Mouse (Mus musculus): ENCODE data around the gene Fgl2. TPM values are rescaled to one million over a fixed set of nuclear protein-coding genes. Genes with fewer than 3 reads are reported as not detected.

Gene Fgl2
- polyA plus RNA-seq, 1 experiment from 2014 or later = 34.7 TPM

- Histone ChIP-seq H3K4me3 (ENCODE audit: control insufficient read depth in 1 of 2, insufficient read depth in 1 of 2, low read depth in 1 of 2, low read length in 2 of 2) (no peak overlapping the region), H3K27ac (replicated peaks in 1 of 2; ENCODE audit: control insufficient read depth in 1 of 2, insufficient read depth in 1 of 2, low read depth in 2 of 2, low read length in 2 of 2) (no peak overlapping the region), H3K27me3 (ENCODE audit: control insufficient read depth, insufficient read depth, low read length) (no peaks in the 10 kb centered on the region), H3K36me3 (ENCODE audit: control insufficient read depth, insufficient read depth, low read length) (no peaks in the 10 kb centered on the region), H3K9me3 (ENCODE audit: control insufficient read depth, low read length) (no peaks in the 10 kb centered on the region), H3K4me1 (ENCODE audit: control insufficient read depth in 2 of 2, insufficient read depth in 2 of 2, low read length in 2 of 2) (peaks cover 13 to 18% of the 10 kb centered on the region in 2 experiments), H3K4me2 (ENCODE audit: low read length) (no peak overlapping the region), H3K9ac (ENCODE audit: low read length) (no peak overlapping the region)
- no peak for ATAC-seq (ENCODE audit: insufficient number of reproducible peaks, insufficient read depth, low FRiP score, low read depth)
- WGBS = 73% methylated on average over 13 of the region's 13 CpGs
Measured at GRCm38 (mm10) chr5:21384252-21384960, 12.0 kb downstream of the Fgl2 start.

- H3K27me3 ChIP-seq (ENCODE audit: control insufficient read depth, insufficient read depth, low read length) = no peaks in the 10 kb centered on the region
- ATAC-seq (ENCODE audit: insufficient number of reproducible peaks, insufficient read depth, low FRiP score, low read depth) = no peak
- H3K4me2 ChIP-seq (ENCODE audit: low read length) = no peak overlapping the region
- no peaks in the 10 kb centered on the region for H3K9me3 ChIP-seq (ENCODE audit: control insufficient read depth, low read length)
- no peak overlapping the region for H3K27ac ChIP-seq (replicated peaks in 1 of 2; ENCODE audit: control insufficient read depth in 1 of 2, insufficient read depth in 1 of 2, low read depth in 2 of 2, low read length in 2 of 2)
- H3K4me1 ChIP-seq (ENCODE audit: control insufficient read depth in 2 of 2, insufficient read depth in 2 of 2, low read length in 2 of 2) = peaks cover 13 to 18% of the 10 kb centered on the region in 2 experiments
- no peak overlapping the region for H3K4me3 ChIP-seq (ENCODE audit: control insufficient read depth in 1 of 2, insufficient read depth in 1 of 2, low read depth in 1 of 2, low read length in 2 of 2)
- H3K36me3 ChIP-seq (ENCODE audit: control insufficient read depth, insufficient read depth, low read length) = no peaks in the 10 kb centered on the region
- no peak overlapping the region for H3K9ac ChIP-seq (ENCODE audit: low read length)
- 90% methylated on average over 9 of the region's 9 CpGs for WGBS
Measured at GRCm38 (mm10) chr5:21384976-21385375, 12.5 kb downstream of the Fgl2 start.

GRCm38 (mm10) chr5:21386432-21386831, 14.0 kb downstream of the Fgl2 start:
- H3K27ac ChIP-seq (replicated peaks in 1 of 2; ENCODE audit: control insufficient read depth in 1 of 2, insufficient read depth in 1 of 2, low read depth in 2 of 2, low read length in 2 of 2) = no peak overlapping the region
- 68% methylated on average over 4 of the region's 4 CpGs for WGBS
- ATAC-seq (ENCODE audit: insufficient number of reproducible peaks, insufficient read depth, low FRiP score, low read depth) = no peak

GRCm38 (mm10) chr5:21387340-21387739, 14.9 kb downstream of the Fgl2 start:
- no peak overlapping the region for H3K4me2 ChIP-seq (ENCODE audit: low read length)
- no peaks in the 10 kb centered on the region for H3K36me3 ChIP-seq (ENCODE audit: control insufficient read depth, insufficient read depth, low read length)
- no peak overlapping the region for H3K4me3 ChIP-seq (ENCODE audit: control insufficient read depth in 1 of 2, insufficient read depth in 1 of 2, low read depth in 1 of 2, low read length in 2 of 2)
- no peaks in the 10 kb centered on the region for H3K27me3 ChIP-seq (ENCODE audit: control insufficient read depth, insufficient read depth, low read length)
- no peak overlapping the region for H3K27ac ChIP-seq (replicated peaks in 1 of 2; ENCODE audit: control insufficient read depth in 1 of 2, insufficient read depth in 1 of 2, low read depth in 2 of 2, low read length in 2 of 2)
- ATAC-seq (ENCODE audit: insufficient number of reproducible peaks, insufficient read depth, low FRiP score, low read depth) = no peak
- H3K9me3 ChIP-seq (ENCODE audit: control insufficient read depth, low read length) = no peaks in the 10 kb centered on the region
- H3K4me1 ChIP-seq (ENCODE audit: control insufficient read depth in 2 of 2, insufficient read depth in 2 of 2, low read length in 2 of 2) = peaks cover 18 to 29% of the 10 kb centered on the region in 2 experiments
- no peak overlapping the region for H3K9ac ChIP-seq (ENCODE audit: low read length)

More at GRCm38 (mm10) chr5:21386432-21386831, 14.0 kb downstream of the Fgl2 start:
- Histone ChIP-seq H3K4me3 (ENCODE audit: control insufficient read depth in 1 of 2, insufficient read depth in 1 of 2, low read depth in 1 of 2, low read length in 2 of 2) (no peak overlapping the region), H3K36me3 (ENCODE audit: control insufficient read depth, insufficient read depth, low read length) (no peaks in the 10 kb centered on the region), H3K9me3 (ENCODE audit: control insufficient read depth, low read length) (no peaks in the 10 kb centered on the region), H3K4me1 (ENCODE audit: control insufficient read depth in 2 of 2, insufficient read depth in 2 of 2, low read length in 2 of 2) (peaks cover 13 to 21% of the 10 kb centered on the region in 2 experiments), H3K4me2 (ENCODE audit: low read length) (no peak overlapping the region), H3K9ac (ENCODE audit: low read length) (no peak overlapping the region), H3K27me3 (ENCODE audit: control insufficient read depth, insufficient read depth, low read length) (no peaks in the 10 kb centered on the region)

- ATAC-seq (ENCODE audit: insufficient number of reproducible peaks, insufficient read depth, low FRiP score, low read depth) = no peak
- Histone ChIP-seq H3K27me3 (ENCODE audit: control insufficient read depth, insufficient read depth, low read length) (no peaks in the 10 kb centered on the region), H3K27ac (replicated peaks in 1 of 2; ENCODE audit: control insufficient read depth in 1 of 2, insufficient read depth in 1 of 2, low read depth in 2 of 2, low read length in 2 of 2) (no peak overlapping the region), H3K9me3 (ENCODE audit: control insufficient read depth, low read length) (no peaks in the 10 kb centered on the region), H3K4me1 (ENCODE audit: control insufficient read depth in 2 of 2, insufficient read depth in 2 of 2, low read length in 2 of 2) (peaks cover 5 to 15% of the 10 kb centered on the region in 2 experiments), H3K4me3 (ENCODE audit: control insufficient read depth in 1 of 2, insufficient read depth in 1 of 2, low read depth in 1 of 2, low read length in 2 of 2) (no peak overlapping the region), H3K9ac (ENCODE audit: low read length) (no peak overlapping the region), H3K36me3 (ENCODE audit: control insufficient read depth, insufficient read depth, low read length) (no peaks in the 10 kb centered on the region), H3K4me2 (ENCODE audit: low read length) (no peak overlapping the region)
- WGBS = 77% methylated on average over 4 of the region's 4 CpGs
Measured at GRCm38 (mm10) chr5:21388855-21389254, 16.4 kb downstream of the Fgl2 start.

- H3K4me2 ChIP-seq (ENCODE audit: low read length) = peak overlapping the region; percentile 34
- H3K4me3 ChIP-seq (ENCODE audit: control insufficient read depth in 1 of 2, insufficient read depth in 1 of 2, low read depth in 1 of 2, low read length in 2 of 2) = no peak overlapping the region
- no peak overlapping the region for H3K9ac ChIP-seq (ENCODE audit: low read length)
- H3K36me3 ChIP-seq (ENCODE audit: control insufficient read depth, insufficient read depth, low read length) = no peaks in the 10 kb centered on the region
- H3K27me3 ChIP-seq (ENCODE audit: control insufficient read depth, insufficient read depth, low read length) = no peaks in the 10 kb centered on the region
- 21% methylated on average over 13 of the region's 13 CpGs for WGBS
- no peak for ATAC-seq (ENCODE audit: insufficient number of reproducible peaks, insufficient read depth, low FRiP score, low read depth)
- H3K4me1 ChIP-seq (ENCODE audit: control insufficient read depth in 2 of 2, insufficient read depth in 2 of 2, low read length in 2 of 2) = peaks cover 11 to 29% of the 10 kb centered on the region in 2 experiments
- no peaks in the 10 kb centered on the region for H3K9me3 ChIP-seq (ENCODE audit: control insufficient read depth, low read length)
- peak overlapping the region; percentile 14 to 33; a peak in 1 of 4 replicates for H3K27ac ChIP-seq (replicated peaks in 1 of 2; ENCODE audit: control insufficient read depth in 1 of 2, insufficient read depth in 1 of 2, low read depth in 2 of 2, low read length in 2 of 2)
Measured at GRCm38 (mm10) chr5:21391616-21392384, 19.4 kb downstream of the Fgl2 start.

GRCm38 (mm10) chr5:21394562-21394961, 22.1 kb downstream of the Fgl2 start:
- no peak overlapping the region for H3K4me3 ChIP-seq (ENCODE audit: control insufficient read depth in 1 of 2, insufficient read depth in 1 of 2, low read depth in 1 of 2, low read length in 2 of 2)
- 85% methylated on average over 2 of the region's 2 CpGs for WGBS
- ATAC-seq (ENCODE audit: insufficient number of reproducible peaks, insufficient read depth, low FRiP score, low read depth) = no peak
- peak overlapping the region; percentile 55 to 56 for H3K27ac ChIP-seq (replicated peaks in 1 of 2; ENCODE audit: control insufficient read depth in 1 of 2, insufficient read depth in 1 of 2, low read depth in 2 of 2, low read length in 2 of 2)
- no peak overlapping the region for H3K9ac ChIP-seq (ENCODE audit: low read length)
- H3K36me3 ChIP-seq (ENCODE audit: control insufficient read depth, insufficient read depth, low read length) = no peaks in the 10 kb centered on the region
- no peaks in the 10 kb centered on the region for H3K9me3 ChIP-seq (ENCODE audit: control insufficient read depth, low read length)
- peaks cover 11 to 29% of the 10 kb centered on the region in 2 experiments for H3K4me1 ChIP-seq (ENCODE audit: control insufficient read depth in 2 of 2, insufficient read depth in 2 of 2, low read length in 2 of 2)
- H3K4me2 ChIP-seq (ENCODE audit: low read length) = no peak overlapping the region
- H3K27me3 ChIP-seq (ENCODE audit: control insufficient read depth, insufficient read depth, low read length) = no peaks in the 10 kb centered on the region

Measured in heart, embryonic 14.5 days (tissue).